Mouse (Mus musculus) ES-E14 (cell line): ENCODE data around the gene Gpank1.

Experiments used
- HCFC1 ChIP-seq: IDR thresholded peaks from 2 replicates; pipeline ENCODE4 v1.6.1; 2012; ENCODE audit warnings: low read length, inconsistent platforms, borderline replicate concordance; ENCODE audit not compliant: insufficient read depth
- ZC3H11A ChIP-seq: IDR thresholded peaks from 2 replicates; pipeline ENCODE4 v1.6.1; 2012; ENCODE audit warnings: low read depth, mild to moderate bottlenecking, inconsistent platforms, low read length, borderline replicate concordance

DNA sequence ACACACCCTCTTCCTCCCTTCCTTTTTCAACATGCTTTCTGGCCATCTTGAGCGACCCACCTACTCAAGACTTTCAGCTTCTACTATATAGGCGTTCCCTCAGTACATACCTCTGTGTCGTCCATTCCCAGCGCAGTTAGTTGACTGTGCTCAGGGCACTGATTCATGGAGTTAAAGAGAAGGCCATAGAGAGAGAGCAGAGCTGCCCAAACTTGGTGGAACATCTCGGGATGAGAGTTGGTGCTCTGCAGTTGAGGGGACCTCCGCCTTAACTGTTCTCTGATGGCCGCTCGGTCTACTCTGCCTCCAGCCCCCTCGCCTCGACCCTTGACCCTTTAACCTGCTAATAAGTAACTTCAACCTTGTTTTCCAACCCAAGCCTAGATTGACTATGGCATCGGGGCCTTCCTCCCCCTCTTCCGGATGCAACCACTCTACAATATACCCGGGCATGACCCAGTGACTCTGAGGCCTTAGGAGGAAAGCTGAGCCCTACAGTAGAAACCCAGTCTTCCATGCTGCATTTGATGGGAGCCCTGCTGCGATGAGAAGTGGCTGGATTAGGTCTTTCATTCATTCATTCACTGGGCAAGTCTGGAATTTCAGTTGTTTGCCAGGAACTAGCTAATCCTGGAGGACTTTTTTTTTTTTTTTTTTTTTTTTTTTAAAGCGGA lies 10.4 kb downstream of the Gpank1 start, which contains the start of gene Apom:
- TF ChIP-seq HCFC1 (no peak), ZC3H11A (no peak)
